8 mouse cellular contexts compared by ENCODE assay signal in the genomic region with DNA sequence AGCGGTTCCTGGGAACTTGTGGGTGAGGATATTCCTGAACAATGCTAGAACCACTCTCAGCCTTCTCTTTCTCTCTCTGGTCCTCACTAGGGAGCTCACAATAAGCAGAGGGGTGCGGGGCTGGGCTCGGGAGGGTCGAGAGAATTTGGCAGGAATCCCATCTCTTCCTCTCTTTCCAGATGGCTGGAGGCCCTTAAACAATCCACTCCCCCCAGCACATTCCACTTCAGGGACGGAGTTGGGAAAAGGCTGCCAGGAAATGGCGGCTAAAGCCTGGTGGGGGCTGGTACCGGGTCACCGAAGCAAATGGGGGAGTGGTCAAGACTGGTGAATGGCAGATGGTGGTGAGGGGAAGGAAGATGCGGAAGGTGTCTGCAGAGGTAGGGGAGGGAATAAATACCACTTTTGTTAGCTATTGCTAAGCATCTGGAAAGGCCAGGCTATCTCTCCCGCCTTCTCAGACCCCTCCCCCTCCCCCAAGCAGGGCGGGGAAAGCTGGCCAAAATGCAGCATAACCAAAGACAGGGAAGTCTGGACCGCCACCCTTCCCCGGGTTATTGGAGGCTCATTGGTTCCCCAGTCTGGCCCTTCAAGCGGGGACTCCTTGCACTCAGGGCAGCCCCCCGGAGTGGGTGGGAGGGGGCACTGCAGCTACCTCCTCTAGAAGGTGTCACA. TPM values are rescaled to one million over a fixed set of nuclear protein-coding genes. Genes with fewer than 3 reads are reported as not detected.
DNase-seq lines count a peak whose midpoint lies in the region; ATAC-seq and TF ChIP-seq lines count a peak whose summit lies in the region.

No protein-coding gene starts in this region.

- peak overlapping the region; percentile 45; the same call in 1 of the 2 replicates for H3K27ac ChIP-seq in left cerebral cortex, adult 2 months
- H3K27ac ChIP-seq in limb, embryonic 10.5 days: peak overlapping the region; percentile 88

- ATAC-seq in hematopoietic stem cell, adult 5-6 weeks (replicated peaks in 1 of 2; ENCODE audit: insufficient read depth in 1 of 2, low FRiP score in 2 of 2, low TSS enrichment in 1 of 2, low read depth in 1 of 2, poor library complexity in 2 of 2, severe bottlenecking in 2 of 2): peak; percentile 78 to 93

- 12% methylated on average over 12 of the region's 15 CpGs for WGBS in limb, embryonic 10.5 days

- H3K9me3 ChIP-seq in limb, embryonic 10.5 days (replicated peaks): no peaks in the 10 kb centered on the region

- no peaks in the 10 kb centered on the region for H3K4me1 ChIP-seq in limb, embryonic 10.5 days

- no peak for TF ChIP-seq CTCF in left cerebral cortex, adult 2 months (IDR thresholded peaks at IDR 0.05)

- intact Hi-C loops in left cerebral cortex, adult 2 months (cut with DNase I): loop anchor here (2.0 to 5.0 kb wide), 2 partner anchors 74 to 195 kb away; a partner anchor contains a TSS

- H3K27me3 ChIP-seq in limb, embryonic 10.5 days (ENCODE audit: low read depth, poor library complexity, severe bottlenecking): peaks cover 43% of the 10 kb centered on the region

- peak overlapping the region; percentile 45 for H3K4me3 ChIP-seq in left cerebral cortex, adult 2 months
- H3K4me3 ChIP-seq in limb, embryonic 10.5 days: peak overlapping the region; percentile 39

- DNase-seq in left cerebral cortex, adult 2 months (ENCODE audit: extremely low spot score in 1 of 2, low spot score in 2 of 2): no peak
- no peak for DNase-seq in left cerebral cortex, adult 18-20 months (ENCODE audit: low spot score in 2 of 2)
- DNase-seq in cerebellum, postnatal 10 days: peak; percentile 79 to 80
- peak; percentile 74 for DNase-seq in forelimb bud, embryonic 11.5 days (ENCODE audit: low read depth, low spot score)
- DNase-seq in limb, embryonic 10.5 days (ENCODE audit: low spot score): peak; percentile 73
- DNase-seq in mesoderm, embryonic 11.5 days (ENCODE audit: low read depth, low spot score): peak; percentile 77
- peak; percentile 5 to 6 for DNase-seq in spleen, postnatal 14 days (ENCODE audit: low spot score in 2 of 2)

- H3K36me3 ChIP-seq in limb, embryonic 10.5 days: no peaks in the 10 kb centered on the region; the same call in none of the 2 replicates

RNA-seq across cellular contexts. Expression of a gene that starts 11.4 kb away (rescaled TPM):
- 100 to 1,000 TPM; 149 to 161 TPM for total RNA-seq in left cerebral cortex, adult 2 months (2021)
- total RNA-seq in left cerebral cortex, adult 18-20 months (2021): 100 to 1,000 TPM; 161 to 167 TPM
- 187 and 207 TPM in 2 replicates for total RNA-seq in hematopoietic stem cell, adult 5-6 weeks (2017)
- 196 and 211 TPM in 2 replicates for polyA plus RNA-seq in limb, embryonic 10.5 days (2016; fragmentation: Nextera tagmentation; extraction: Ambion mirVana)

RNA-seq across cellular contexts. Expression of a gene that starts 11.5 kb away (rescaled TPM):
- total RNA-seq in left cerebral cortex, adult 2 months (2021): 10 to 100 TPM; 11.0 to 12.2 TPM
- total RNA-seq in left cerebral cortex, adult 18-20 months (2021): 10 to 100 TPM; 11.4 to 12.1 TPM
- 7.3 and 7.7 TPM in 2 replicates for total RNA-seq in hematopoietic stem cell, adult 5-6 weeks (2017)
- polyA plus RNA-seq in limb, embryonic 10.5 days (2016; fragmentation: Nextera tagmentation; extraction: Ambion mirVana): 6.8 and 7.4 TPM in 2 replicates

RNA-seq across cellular contexts. Expression of a gene that starts 27.0 kb away (rescaled TPM):
- total RNA-seq in left cerebral cortex, adult 2 months (2021): 100 to 1,000 TPM; 104 to 106 TPM
- total RNA-seq in left cerebral cortex, adult 18-20 months (2021): 100 to 1,000 TPM; 131 to 132 TPM
- total RNA-seq in hematopoietic stem cell, adult 5-6 weeks (2017): 6,877 and 7,031 TPM in 2 replicates
- 332 and 430 TPM in 2 replicates for polyA plus RNA-seq in limb, embryonic 10.5 days (2016; fragmentation: Nextera tagmentation; extraction: Ambion mirVana)

RNA-seq across cellular contexts. Expression of a gene that starts 29.1 kb away (rescaled TPM):
- total RNA-seq in left cerebral cortex, adult 2 months (2021): under 1 TPM; 0.44 to 0.91 TPM
- total RNA-seq in left cerebral cortex, adult 18-20 months (2021): 1 to 10 TPM in 1 of 2 experiments, under 1 TPM in 1; 0.89 to 1.3 TPM
- 79.2 and 79.9 TPM in 2 replicates for total RNA-seq in hematopoietic stem cell, adult 5-6 weeks (2017)
- 0.50 and 0.70 TPM in 2 replicates for polyA plus RNA-seq in limb, embryonic 10.5 days (2016; fragmentation: Nextera tagmentation; extraction: Ambion mirVana)

Comparison
In these comparisons a context has a peak if more than half of its experiments do, and no peak if none do; other contexts are left out.
1. DNase-seq: peak in cerebellum, postnatal 10 days (2 of 2), forelimb bud, embryonic 11.5 days (single experiment), limb, embryonic 10.5 days (single experiment), mesoderm, embryonic 11.5 days (single experiment) and spleen, postnatal 14 days (2 of 2); none in left cerebral cortex, adult 2 months (0 of 2) and left cerebral cortex, adult 18-20 months (0 of 2).
2. RNA of a gene that starts 27.0 kb away (total RNA-seq): 6,877 to 7,031 TPM in hematopoietic stem cell, adult 5-6 weeks; 131 to 132 TPM in left cerebral cortex, adult 18-20 months and 104 to 106 TPM in left cerebral cortex, adult 2 months; every median in the first group is over 10 times any median in the second.